Mouse (Mus musculus): ENCODE measurements around the gene Proser2.

DNA sequence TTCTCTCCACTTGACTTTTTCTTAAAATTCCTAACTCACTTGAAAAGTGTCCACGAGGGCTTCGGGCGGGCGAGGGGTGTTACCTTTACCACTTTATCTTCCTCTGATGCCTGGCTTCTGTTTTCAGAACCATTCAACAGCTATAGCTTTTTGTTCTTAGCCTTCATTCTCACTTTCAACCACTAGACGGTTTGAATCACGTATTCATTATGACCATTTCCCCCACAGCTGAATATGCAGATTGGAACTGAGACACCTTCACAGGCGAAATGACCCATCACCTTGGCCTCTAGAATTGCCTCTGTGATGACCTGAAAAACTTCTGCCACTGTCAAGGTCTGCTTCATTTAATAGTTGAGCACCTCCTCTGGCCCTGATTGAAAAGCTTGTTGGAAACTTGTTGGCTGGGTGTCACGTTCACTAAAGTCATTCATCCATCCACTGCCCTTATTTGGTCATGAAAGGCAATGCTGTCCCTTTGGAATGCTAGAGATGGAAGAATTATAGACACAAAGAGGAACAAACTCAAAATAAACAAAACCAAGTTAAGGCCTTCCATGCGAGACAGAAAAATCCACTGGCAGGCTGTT is 10.7 kb upstream of the Proser2 start:
- no peak for TF ChIP-seq POLR2A (IDR thresholded peaks at IDR 0.05; ENCODE audit: low read depth, low read length)
- no peak for TF ChIP-seq CTCF (IDR thresholded peaks at IDR 0.05; ENCODE audit: extremely low read depth, insufficient read length, insufficient replicate concordance, low read depth, low read length)
